Mouse (Mus musculus) kidney, adult 2 months (tissue): Measurements from ENCODE around the gene Rgs7bp. TPM values are rescaled to one million over a fixed set of nuclear protein-coding genes. Genes with fewer than 3 reads are reported as not detected.

ENCODE experiments used
- DNase-seq: peaks from one replicate; pipeline ENCODE4 v3.0.0; 2021
- H3K27ac ChIP-seq: fragments of 200-500 bp; 2 replicates; pipeline ENCODE4 v1.5.1; 2012; ENCODE audit warnings: low read depth, low read length, control low read depth, inconsistent platforms; ENCODE audit not compliant: insufficient read depth
- H3K27me3 ChIP-seq: fragments of 200-500 bp; replicated peaks from 2 replicates; pipeline ENCODE4 v1.6.1; 2012; ENCODE audit warnings: mild to moderate bottlenecking, moderate library complexity, low read length, inconsistent platforms; ENCODE audit not compliant: control insufficient read depth, insufficient read depth
- H3K36me3 ChIP-seq: fragments of 200-500 bp; 2 replicates; pipeline ENCODE4 v1.6.1; 2012; ENCODE audit warnings: mild to moderate bottlenecking, moderate library complexity, low read length, inconsistent platforms; ENCODE audit not compliant: control insufficient read depth, insufficient read depth
- H3K4me1 ChIP-seq: fragments of 200-500 bp; 2 replicates; pipeline ENCODE4 v1.6.1; 2011; ENCODE audit warnings: low read length; ENCODE audit not compliant: control insufficient read depth, insufficient read depth
- H3K4me3 ChIP-seq: fragments of 200-500 bp; 2 replicates; pipeline ENCODE4 v1.5.1; 2011; ENCODE audit warnings: mild to moderate bottlenecking, low read depth, low read length, control low read depth; ENCODE audit not compliant: insufficient read depth
- CTCF ChIP-seq: fragments of 200-500 bp; conservative IDR thresholded peaks from 2 replicates; pipeline ENCODE4 v1.5.1; 2011; ENCODE audit warnings: low read depth, mild to moderate bottlenecking, control low read depth, low read length, moderate library complexity, mixed read lengths; ENCODE audit not compliant: insufficient read depth, insufficient read length
- POLR2A ChIP-seq: fragments of 200-500 bp; IDR thresholded peaks from one replicate; pipeline ENCODE4 v1.6.1; 2011; ENCODE audit warnings: low read depth, low read length, control low read depth
- WGBS: fragments of 180-500 bp; shearing (Covaris S2); methylation state at CpG from one replicate; pipeline ENCODE4 v1.1.7; 2018; 5-methylcytosine and 5-hydroxymethylcytosine counted together
- polyA plus RNA-seq: library from polyadenylated mRNA; depleted of rRNA; stranded (reverse); fragments of >200 nt; gene quantifications from 2 replicates; pipeline ENCODE4 v1.2.3, GENCODE M21; 2012

Gene Rgs7bp
- polyA plus RNA-seq, 1 experiment, result 0.33 TPM

DNA sequence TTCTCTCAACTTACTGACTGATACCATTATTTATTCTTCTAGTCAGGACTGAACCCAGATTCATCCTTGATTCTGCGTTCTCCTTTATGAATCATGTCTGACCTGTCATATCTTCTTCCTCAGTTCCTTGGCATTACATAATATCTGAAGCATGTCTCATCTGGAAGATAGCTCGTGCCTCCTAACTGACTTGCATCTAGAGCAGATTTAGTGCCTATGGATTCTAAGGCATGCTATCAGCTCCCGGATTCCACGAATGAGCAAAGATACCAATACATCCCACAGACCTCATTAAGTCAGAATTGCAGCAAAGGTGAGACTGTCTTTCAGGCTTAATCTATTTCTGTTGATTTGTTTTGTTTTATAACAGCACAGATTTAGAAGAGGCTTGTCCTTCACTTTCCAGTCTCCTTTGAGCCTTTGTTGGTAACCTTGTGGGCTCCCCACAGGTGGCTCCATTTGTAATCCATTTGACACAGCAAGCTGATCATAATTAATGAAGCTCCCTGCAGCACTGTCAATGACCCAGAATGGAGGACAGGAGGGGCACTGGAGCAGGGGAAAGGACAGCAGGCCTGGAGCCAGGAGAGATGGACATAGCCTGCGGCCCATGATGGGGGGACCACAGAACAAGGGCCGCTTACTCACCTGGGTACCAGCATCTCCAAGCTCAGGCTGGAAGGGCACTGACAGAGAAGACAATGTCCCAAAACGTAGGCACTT lies 94.4 kb downstream of the Rgs7bp start:
- WGBS, result 85% methylated on average over 7 of the region's 7 CpGs
- no peak overlapping the region for H3K27ac ChIP-seq
- H3K36me3 ChIP-seq, result no peaks in the 10 kb centered on the region
- no peak for DNase-seq
- TF ChIP-seq CTCF (no peak), POLR2A (no peak)
- H3K4me3 ChIP-seq, result no peak overlapping the region
- no peaks in the 10 kb centered on the region for H3K27me3 ChIP-seq
- H3K4me1 ChIP-seq, result no peaks in the 10 kb centered on the region

DNA sequence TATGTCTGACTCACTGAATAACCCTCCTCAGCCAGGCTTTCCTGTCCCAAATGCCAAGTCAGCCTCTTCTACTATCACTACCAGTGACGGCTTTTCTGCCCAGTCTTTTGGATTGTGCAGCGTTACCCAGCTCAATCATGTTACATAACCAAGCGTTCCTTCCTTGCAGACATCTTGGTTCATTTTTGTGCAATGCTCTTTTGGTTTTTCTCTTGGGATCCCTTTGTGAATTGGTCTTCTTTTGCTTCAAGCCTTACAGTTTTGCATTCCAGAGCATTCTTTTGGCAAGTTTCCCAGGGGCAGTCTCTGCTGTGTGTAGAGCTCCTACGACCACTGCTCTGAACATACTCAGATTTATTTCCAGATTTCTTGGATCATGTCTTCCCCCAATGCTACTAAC lies 95.0 kb downstream of the Rgs7bp start:
- no peaks in the 10 kb centered on the region for H3K4me1 ChIP-seq
- H3K27me3 ChIP-seq, result no peaks in the 10 kb centered on the region
- TF ChIP-seq CTCF, result no peak
- no peak for TF ChIP-seq POLR2A
- no peak for DNase-seq
- no peak overlapping the region for H3K27ac ChIP-seq
- 71% methylated on average over 4 of the region's 4 CpGs for WGBS
- no peak overlapping the region for H3K4me3 ChIP-seq
- H3K36me3 ChIP-seq, result no peaks in the 10 kb centered on the region

DNA sequence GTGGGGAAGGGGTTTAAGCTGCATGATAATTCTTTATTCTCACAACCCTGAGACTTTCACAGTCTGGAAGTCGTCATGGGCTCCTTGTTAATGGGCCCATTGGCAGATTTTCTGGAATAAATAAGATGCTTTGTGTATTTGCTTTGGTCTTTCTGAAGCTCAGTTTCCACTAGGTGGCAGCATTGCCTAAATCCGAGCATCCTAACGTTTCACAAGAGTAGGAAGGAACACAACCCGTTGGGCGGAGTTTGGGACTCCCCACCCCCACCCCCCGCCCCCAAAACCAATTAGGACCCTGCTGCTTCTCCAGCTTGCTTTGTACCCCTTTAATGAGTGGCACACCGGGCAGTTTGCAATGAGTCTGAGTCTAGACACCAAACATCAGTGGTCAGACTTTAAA lies 106.8 kb downstream of the Rgs7bp start:
- peaks cover 1% of the 10 kb centered on the region; the same call in 1 of the 2 replicates for H3K27me3 ChIP-seq
- TF ChIP-seq CTCF, result peak; percentile 59
- no peak for TF ChIP-seq POLR2A
- no peak overlapping the region for H3K27ac ChIP-seq
- H3K4me3 ChIP-seq, result no peak overlapping the region
- H3K36me3 ChIP-seq, result no peaks in the 10 kb centered on the region
- no peaks in the 10 kb centered on the region; the same call in 1 of the 2 replicates for H3K4me1 ChIP-seq
- peak; percentile 74 for DNase-seq
- WGBS, result 1% methylated on average over 7 of the region's 7 CpGs

DNA sequence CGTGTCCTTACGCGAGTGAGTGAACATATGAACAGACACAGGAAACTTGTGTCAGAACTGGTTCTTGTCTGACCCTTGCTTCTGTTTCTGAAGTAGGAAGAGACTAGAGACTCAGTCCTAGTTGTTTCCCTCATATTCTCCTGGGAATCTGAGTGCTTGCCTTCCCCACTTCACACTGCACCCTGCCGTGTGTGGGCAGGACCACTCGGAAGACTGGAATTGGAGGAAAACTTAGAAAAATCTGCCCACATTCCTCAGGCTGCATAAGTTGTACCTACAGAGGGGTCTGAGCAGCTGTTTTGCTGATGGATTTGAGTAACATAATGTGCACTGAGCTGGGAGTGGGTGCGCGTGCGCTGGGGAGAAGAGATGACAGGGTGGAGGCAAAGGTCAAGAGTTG lies 114.2 kb downstream of the Rgs7bp start:
- TF ChIP-seq POLR2A, result no peak
- TF ChIP-seq CTCF, result no peak
- H3K27ac ChIP-seq, result no peak overlapping the region
- WGBS, result 93% methylated on average over 8 of the region's 8 CpGs
- no peaks in the 10 kb centered on the region for H3K4me1 ChIP-seq
- no peaks in the 10 kb centered on the region for H3K36me3 ChIP-seq
- no peaks in the 10 kb centered on the region; the same call in 1 of the 2 replicates for H3K27me3 ChIP-seq
- DNase-seq, result no peak
- H3K4me3 ChIP-seq, result no peak overlapping the region

DNA sequence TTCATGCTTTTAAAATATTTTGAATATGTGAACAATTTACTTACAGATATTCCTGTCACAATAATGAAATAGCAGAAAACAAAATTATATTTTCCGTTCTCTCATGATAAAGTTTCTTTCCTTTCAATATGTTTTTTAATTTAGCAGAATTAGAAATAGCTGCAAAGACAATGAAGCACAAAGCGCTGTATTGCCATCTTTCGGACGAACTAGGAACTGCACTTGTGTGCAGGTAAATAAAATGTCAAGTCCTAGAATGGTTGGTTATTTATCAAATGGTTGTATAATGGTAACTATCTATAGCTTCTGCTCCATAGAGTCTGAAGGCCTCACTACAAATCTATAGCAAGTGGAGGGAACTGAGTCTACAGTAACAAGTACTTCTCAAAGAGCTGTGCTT lies 114.9 kb downstream of the Rgs7bp start:
- no peaks in the 10 kb centered on the region for H3K36me3 ChIP-seq
- no peaks in the 10 kb centered on the region for H3K4me1 ChIP-seq
- H3K27me3 ChIP-seq, result no peaks in the 10 kb centered on the region; the same call in 1 of the 2 replicates
- H3K27ac ChIP-seq, result no peak overlapping the region
- no peak for TF ChIP-seq POLR2A
- TF ChIP-seq CTCF, result no peak
- WGBS, result 4% methylated on average over 4 of the region's 4 CpGs
- H3K4me3 ChIP-seq, result no peak overlapping the region
- DNase-seq, result peak; percentile 63

DNA sequence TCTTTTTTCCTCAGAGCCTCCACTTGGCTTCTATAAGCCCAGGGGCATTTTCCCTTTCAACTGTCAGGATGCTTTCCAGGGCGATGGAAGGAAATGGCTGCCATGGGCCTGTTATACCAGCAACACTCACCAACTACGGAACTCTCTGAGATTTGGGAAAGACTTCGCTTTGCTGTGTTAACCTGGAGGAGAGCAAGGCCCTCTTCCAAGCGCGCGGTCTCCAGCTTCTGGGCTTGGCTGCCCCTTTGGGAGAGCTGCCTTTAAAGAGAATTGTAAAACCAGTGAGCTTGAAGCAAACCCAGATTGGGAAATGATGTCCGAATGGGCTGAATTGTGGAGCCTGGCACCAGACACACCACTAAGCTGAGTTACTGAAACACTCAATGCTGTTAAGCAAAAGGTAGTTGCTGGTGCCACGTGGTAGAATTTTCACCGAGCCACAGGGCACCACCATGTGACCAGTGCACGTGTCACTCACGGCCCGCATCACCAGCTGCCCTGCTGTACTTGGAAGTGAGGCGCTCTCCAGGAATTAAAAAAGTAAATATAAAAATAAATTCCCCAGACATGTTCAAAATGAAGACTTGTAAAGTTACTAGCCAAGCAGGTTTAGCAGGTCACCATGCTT lies 115.7 kb downstream of the Rgs7bp start:
- no peak overlapping the region for H3K4me3 ChIP-seq
- no peak for TF ChIP-seq POLR2A
- no peak for TF ChIP-seq CTCF
- H3K4me1 ChIP-seq, result no peaks in the 10 kb centered on the region
- DNase-seq, result peak; percentile 13
- no peak overlapping the region for H3K27ac ChIP-seq
- WGBS, result 61% methylated on average over 13 of the region's 13 CpGs
- H3K36me3 ChIP-seq, result no peaks in the 10 kb centered on the region
- no peaks in the 10 kb centered on the region for H3K27me3 ChIP-seq

DNA sequence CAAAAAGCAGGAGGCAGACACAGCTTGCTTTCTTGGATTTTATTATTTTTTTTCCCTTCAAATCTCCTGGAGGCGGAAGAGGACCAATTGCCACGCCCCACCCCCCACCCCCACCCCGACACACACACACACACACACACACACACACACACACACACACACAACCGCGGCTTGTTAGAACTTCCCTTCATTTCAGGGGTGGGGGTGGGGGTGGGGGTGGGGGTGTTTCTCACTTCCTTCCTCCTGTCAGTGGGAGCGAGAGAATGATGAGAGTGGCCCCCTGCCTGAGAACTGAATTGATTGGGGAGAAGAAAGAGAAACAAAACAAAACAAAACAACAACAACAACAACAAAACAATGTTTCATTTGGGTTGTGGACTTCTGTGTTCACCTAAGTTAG lies 117.0 kb downstream of the Rgs7bp start:
- Histone ChIP-seq H3K27ac (no peak overlapping the region), H3K27me3 (no peaks in the 10 kb centered on the region), H3K4me3 (no peak overlapping the region), H3K36me3 (no peaks in the 10 kb centered on the region), H3K4me1 (no peaks in the 10 kb centered on the region)
- TF ChIP-seq POLR2A (no peak), CTCF (no peak)
- no peak for DNase-seq
- 9% methylated on average over 6 of the region's 6 CpGs for WGBS
